Mouse (Mus musculus) olfactory bulb, adult 2 months (tissue): Measurements from ENCODE around the gene Atp8a1. TPM values are rescaled to one million over a fixed set of nuclear protein-coding genes. Genes with fewer than 3 reads are reported as not detected.

Experiments
- H3K27ac ChIP-seq: fragments of 200-500 bp; 2 replicates; pipeline ENCODE4 v1.5.1; 2012; ENCODE audit warnings: low read depth, low read length; ENCODE audit not compliant: insufficient read depth
- H3K4me1 ChIP-seq: fragments of 200-500 bp; 2 replicates; pipeline ENCODE4 v1.6.1; 2012; ENCODE audit warnings: low read length; ENCODE audit not compliant: control insufficient read depth, insufficient read depth
- H3K4me3 ChIP-seq: fragments of 200-500 bp; 2 replicates; pipeline ENCODE4 v1.5.1; 2012; ENCODE audit warnings: mild to moderate bottlenecking, low read depth, low read length, moderate library complexity; ENCODE audit not compliant: insufficient read depth
- CTCF ChIP-seq: fragments of 200-500 bp; IDR thresholded peaks from 2 replicates; pipeline ENCODE4 v1.5.1; 2012; ENCODE audit warnings: low read depth, mild to moderate bottlenecking, low read length, moderate library complexity; ENCODE audit not compliant: insufficient read depth
- POLR2A ChIP-seq: fragments of 200-500 bp; IDR thresholded peaks from 2 replicates; pipeline ENCODE4 v1.6.1; 2012; ENCODE audit warnings: mild to moderate bottlenecking, low read depth, low read length, moderate library complexity; ENCODE audit not compliant: insufficient read depth
- WGBS: fragments of 180-500 bp; shearing (Covaris S2); methylation state at CpG from one replicate; pipeline ENCODE4 v1.1.7; 2018; 5-methylcytosine and 5-hydroxymethylcytosine counted together
- polyA plus RNA-seq: library from polyadenylated mRNA; stranded (reverse); fragments of >200 nt; gene quantifications from 2 replicates; pipeline ENCODE4 v1.2.4, GENCODE M21; 2012; ENCODE audit warnings: low replicate concordance; ENCODE audit not compliant: missing spikeins, insufficient read depth, insufficient read length

The Atp8a1 gene
- polyA plus RNA-seq, 1 experiment, result not detected

GRCm38 (mm10) chr5:67854963-67855606, 7.9 kb upstream of the Atp8a1 start:
- WGBS, result 91% methylated on average over 6 of the region's 6 CpGs
- Histone ChIP-seq H3K27ac (no peak overlapping the region), H3K4me3 (no peak overlapping the region), H3K4me1 (no peaks in the 10 kb centered on the region)
- TF ChIP-seq CTCF (no peak), POLR2A (no peak)

- no peak for TF ChIP-seq POLR2A
- no peak for TF ChIP-seq CTCF
- WGBS, result 53% methylated on average over 2 of the region's 2 CpGs
- no peak overlapping the region for H3K27ac ChIP-seq
- H3K4me3 ChIP-seq, result no peak overlapping the region
- no peaks in the 10 kb centered on the region for H3K4me1 ChIP-seq
Observed at GRCm38 (mm10) chr5:67852860-67853259, 5.6 kb upstream of the Atp8a1 start.

- peaks cover 4% of the 10 kb centered on the region for H3K4me1 ChIP-seq
- no peak overlapping the region for H3K27ac ChIP-seq
- H3K4me3 ChIP-seq, result no peak overlapping the region
- 80% methylated on average over 4 of the region's 4 CpGs for WGBS
- TF ChIP-seq POLR2A (no peak), CTCF (no peak)
Observed at GRCm38 (mm10) chr5:67849411-67849810, 2.2 kb upstream of the Atp8a1 start.

GRCm38 (mm10) chr5:67848511-67849014, 1.3 kb upstream of the Atp8a1 start:
- H3K4me3 ChIP-seq, result no peak overlapping the region
- H3K4me1 ChIP-seq, result peaks cover 4% of the 10 kb centered on the region
- no peak overlapping the region for H3K27ac ChIP-seq
- 40% methylated on average over 12 of the region's 12 CpGs for WGBS
- TF ChIP-seq POLR2A (no peak), CTCF (no peak)

- TF ChIP-seq POLR2A (no peak), CTCF (no peak)
- Histone ChIP-seq H3K4me3 (peak overlapping the region; percentile 92), H3K4me1 (peaks cover 12% of the 10 kb centered on the region), H3K27ac (peak overlapping the region; percentile 92)
- under 1% methylated on average over 39 of the region's 39 CpGs for WGBS
Observed at GRCm38 (mm10) chr5:67846361-67847224, 641 bp downstream of the Atp8a1 start.

- peaks cover 13% of the 10 kb centered on the region for H3K4me1 ChIP-seq
- H3K27ac ChIP-seq, result no peak overlapping the region
- 46% methylated on average over 8 of the region's 8 CpGs for WGBS
- H3K4me3 ChIP-seq, result peak overlapping the region; percentile 9
- no peak for TF ChIP-seq CTCF
- TF ChIP-seq POLR2A, result 0 out of 2 replicates have a peak, but pooled peaks have one; percentile 15
Observed at GRCm38 (mm10) chr5:67845190-67845691, 2.0 kb downstream of the Atp8a1 start.

GRCm38 (mm10) chr5:67844070-67844469, 3.2 kb downstream of the Atp8a1 start:
- Histone ChIP-seq H3K27ac (no peak overlapping the region), H3K4me1 (peaks cover 13% of the 10 kb centered on the region), H3K4me3 (no peak overlapping the region)
- WGBS, result 67% methylated on average over 4 of the region's 4 CpGs
- TF ChIP-seq CTCF (no peak), POLR2A (no peak)

GRCm38 (mm10) chr5:67842306-67842705, 4.9 kb downstream of the Atp8a1 start:
- H3K4me1 ChIP-seq, result peaks cover 13% of the 10 kb centered on the region
- WGBS, result 32% methylated on average over 6 of the region's 6 CpGs
- H3K4me3 ChIP-seq, result no peak overlapping the region
- H3K27ac ChIP-seq, result peak overlapping the region; percentile 28
- no peak for TF ChIP-seq POLR2A
- no peak for TF ChIP-seq CTCF

GRCm38 (mm10) chr5:67833841-67834240, 13.4 kb downstream of the Atp8a1 start:
- H3K27ac ChIP-seq, result no peak overlapping the region
- WGBS, result 94% methylated on average over 5 of the region's 5 CpGs
- no peaks in the 10 kb centered on the region for H3K4me1 ChIP-seq
- TF ChIP-seq CTCF (no peak), POLR2A (no peak)
- no peak overlapping the region for H3K4me3 ChIP-seq
